Mouse (Mus musculus) stomach, embryonic 14.5 days (tissue): ENCODE data around the gene Abca13. TPM values are rescaled to one million over a fixed set of nuclear protein-coding genes. Genes with fewer than 3 reads are reported as not detected.
"Not testable (repeated sequence)": the region's sequence is repeated elsewhere in the genome, so short reads cannot be mapped to it uniquely, and the experiment has no call there.

Experiments used
- ATAC-seq: fragments of 200-750 bp; cut with Nextera tagmentation; 2 replicates; pipeline ENCODE4 v1.8.0; 2017; ENCODE audit warnings: low read depth, moderate TSS enrichment; ENCODE audit not compliant: insufficient number of reproducible peaks, insufficient read depth, low FRiP score
- H3K27ac ChIP-seq: fragments of 300-500 bp; sonication (generic); 2 replicates; pipeline ENCODE4 v1.5.1; 2014; ENCODE audit warnings: mild to moderate bottlenecking, low read length, moderate library complexity, mixed read lengths
- H3K27me3 ChIP-seq: fragments of 300-500 bp; sonication (generic); 2 replicates; pipeline ENCODE4 v1.6.1; 2014; ENCODE audit warnings: low read length, control low read depth, mixed read lengths; ENCODE audit not compliant: control insufficient read depth, insufficient read depth
- H3K36me3 ChIP-seq: fragments of 300-500 bp; sonication (generic); 2 replicates; pipeline ENCODE4 v1.6.1; 2014; ENCODE audit warnings: mild to moderate bottlenecking, control low read depth, low read length, moderate library complexity, mixed read lengths; ENCODE audit not compliant: control insufficient read depth, insufficient read depth
- H3K4me1 ChIP-seq: fragments of 300-500 bp; sonication (generic); 2 replicates; pipeline ENCODE4 v1.6.1; 2014; ENCODE audit warnings: low read length, control low read depth, mixed read lengths; ENCODE audit not compliant: control insufficient read depth, insufficient read depth
- H3K4me2 ChIP-seq: fragments of 300-500 bp; sonication (generic); replicated peaks from 2 replicates; pipeline ENCODE4 v1.6.1; 2014; ENCODE audit warnings: low read depth, low read length, control low read depth
- H3K4me3 ChIP-seq: fragments of 300-500 bp; sonication (generic); 2 replicates; pipeline ENCODE4 v1.5.1; 2014; ENCODE audit warnings: low read depth, low read length, control low read depth
- H3K9ac ChIP-seq: fragments of 300-500 bp; sonication (generic); replicated peaks from 2 replicates; pipeline ENCODE4 v1.6.1; 2014; ENCODE audit warnings: low read depth, mild to moderate bottlenecking, control low read depth, low read length, moderate library complexity, mixed read lengths
- H3K9me3 ChIP-seq: fragments of 300-500 bp; sonication (generic); 2 replicates; pipeline ENCODE4 v1.6.1; 2016; ENCODE audit warnings: low read depth, low read length, control low read depth; ENCODE audit not compliant: control insufficient read depth
- WGBS: fragments of 180-500 bp; shearing (Covaris S2); extraction: QIAGEN DNeasy Blood & Tissue Kit; methylation state at CpG from one replicate; pipeline ENCODE4 v1.1.7; 2014; 5-methylcytosine and 5-hydroxymethylcytosine counted together
- polyA plus RNA-seq: library from polyadenylated mRNA; unstranded; fragments of >200 nt; fragmentation: Nextera tagmentation; extraction: Ambion mirVana; gene quantifications from 2 replicates; pipeline ENCODE4 v1.2.1, GENCODE M21; 2014

Abca13 gene
- polyA plus RNA-seq, 1 experiment from 2014 or later = 0.03 TPM

DNA sequence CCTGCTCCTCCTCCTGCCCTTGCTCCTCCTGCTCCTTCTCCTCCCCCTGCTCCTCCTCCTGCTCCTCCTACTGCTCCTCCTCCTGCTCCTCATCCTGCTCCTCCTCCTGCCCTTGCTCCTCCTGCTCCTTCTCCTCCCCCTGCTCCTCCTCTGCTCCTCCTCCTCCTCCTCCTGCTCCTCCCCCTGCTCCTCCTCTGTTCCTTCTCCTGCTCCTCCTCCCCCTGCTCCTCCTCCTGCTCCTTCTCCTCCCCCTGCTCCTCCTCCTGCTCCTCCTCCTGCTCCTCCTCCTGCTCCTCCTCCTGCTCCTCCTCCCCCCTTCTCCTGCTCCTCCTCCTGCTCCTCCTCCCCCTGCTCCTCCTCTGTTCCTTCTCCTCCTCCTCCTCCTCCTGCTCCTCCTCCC is 2.3 kb upstream of the Abca13 start:
- H3K27ac ChIP-seq, H3K27me3 ChIP-seq, H3K9ac ChIP-seq, H3K9me3 ChIP-seq, H3K4me2 ChIP-seq, H3K4me3 ChIP-seq, ATAC-seq, H3K36me3 ChIP-seq, H3K4me1 ChIP-seq: not testable (repeated sequence)

DNA sequence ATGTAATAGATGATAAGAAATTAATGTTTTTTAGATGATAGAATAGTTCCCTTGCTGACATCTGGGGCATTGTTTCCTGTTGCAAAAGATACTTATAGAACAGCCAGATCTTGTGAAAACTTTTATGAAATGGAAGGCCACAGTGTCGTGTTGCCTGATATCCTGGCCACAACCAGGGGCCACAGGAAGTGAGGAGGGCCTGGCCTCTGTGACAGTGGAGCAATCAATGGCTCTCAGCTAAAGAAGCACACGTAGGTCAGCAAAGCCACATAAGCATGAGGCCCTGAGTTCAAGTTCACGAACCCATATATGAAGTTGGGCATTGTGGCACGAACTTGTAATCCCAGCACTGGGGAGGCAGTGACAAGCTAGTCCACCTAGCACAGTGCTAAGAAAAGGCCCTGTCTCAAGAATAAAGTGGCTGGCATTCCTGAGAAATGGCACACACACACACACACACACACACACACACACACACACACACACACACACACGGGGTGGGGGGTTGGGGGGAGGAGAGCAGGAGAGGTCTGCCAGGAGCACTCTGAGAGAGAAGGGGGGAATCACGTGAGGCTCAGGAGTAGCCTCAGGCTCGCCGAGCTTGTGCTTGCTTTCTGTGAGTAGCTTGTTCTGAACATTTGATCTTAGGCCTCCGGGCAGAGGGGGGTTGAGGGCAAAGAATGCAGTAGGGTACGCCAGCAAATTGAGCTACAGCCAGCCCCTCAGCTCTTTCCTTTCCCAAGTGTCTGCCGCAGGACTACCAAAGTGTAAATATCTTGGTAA is 779 bp upstream of the Abca13 start:
- Histone ChIP-seq H3K4me2 (no peak overlapping the region), H3K36me3 (no peaks in the 10 kb centered on the region), H3K27me3 (no peaks in the 10 kb centered on the region), H3K9ac (no peak overlapping the region), H3K9me3 (no peaks in the 10 kb centered on the region), H3K4me3 (no peak overlapping the region), H3K4me1 (peaks cover 4% of the 10 kb centered on the region; the same call in 1 of the 2 replicates), H3K27ac (no peak overlapping the region)
- 40% methylated on average over 10 of the region's 11 CpGs for WGBS
- no peak; the same call in 1 of the 2 replicates for ATAC-seq

DNA sequence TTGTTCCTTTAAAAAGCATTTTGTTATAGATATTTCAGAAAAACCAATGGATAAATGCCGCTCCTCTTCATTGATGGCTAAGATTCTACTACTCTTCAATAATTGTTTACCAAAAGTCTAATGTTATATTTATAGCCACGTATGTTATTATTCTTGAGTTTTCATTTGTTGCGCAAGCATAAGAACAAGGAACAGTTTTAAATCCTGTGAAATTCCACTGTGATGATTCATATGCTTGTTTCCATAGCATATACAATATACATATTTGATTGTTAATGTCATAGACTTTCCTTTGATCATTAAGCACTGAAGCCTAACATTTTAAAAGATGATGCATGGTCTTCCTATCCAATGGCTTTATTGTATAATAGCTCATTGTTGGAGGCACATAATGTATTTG is 3.1 kb downstream of the Abca13 start:
- Histone ChIP-seq H3K36me3 (no peaks in the 10 kb centered on the region), H3K4me2 (no peak overlapping the region), H3K27me3 (no peaks in the 10 kb centered on the region), H3K4me3 (no peak overlapping the region), H3K9me3 (no peaks in the 10 kb centered on the region), H3K9ac (no peak overlapping the region), H3K27ac (no peak overlapping the region), H3K4me1 (peaks cover 4% of the 10 kb centered on the region; the same call in 1 of the 2 replicates)
- 91% methylated on average over 3 of the region's 3 CpGs for WGBS
- ATAC-seq = no peak

DNA sequence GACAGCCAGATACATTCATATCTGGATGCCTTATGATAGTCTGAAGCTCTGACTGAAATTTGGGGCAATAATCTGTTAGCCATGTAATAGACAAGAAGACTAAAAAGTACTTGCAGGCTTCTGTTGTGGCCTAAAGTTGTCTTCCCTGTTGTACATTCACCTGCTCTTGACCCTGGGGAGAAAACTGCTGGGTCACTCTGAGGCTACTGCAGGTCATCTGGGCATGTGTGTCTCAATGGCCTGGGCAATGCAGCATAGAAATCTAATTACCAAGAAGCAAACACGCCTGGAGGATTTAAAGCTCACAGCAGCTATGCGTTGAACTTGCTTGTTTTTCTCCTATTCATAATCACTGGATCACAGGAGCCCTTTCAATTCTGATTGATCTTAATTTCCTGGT is 8.1 kb downstream of the Abca13 start:
- Histone ChIP-seq H3K27ac (no peak overlapping the region), H3K9me3 (no peaks in the 10 kb centered on the region), H3K36me3 (no peaks in the 10 kb centered on the region), H3K4me3 (no peak overlapping the region), H3K27me3 (no peaks in the 10 kb centered on the region), H3K9ac (no peak overlapping the region), H3K4me2 (no peak overlapping the region), H3K4me1 (no peaks in the 10 kb centered on the region)
- ATAC-seq = no peak
- WGBS = 62% methylated on average over 2 of the region's 2 CpGs

GRCm38 (mm10) chr11:9210707-9211106 is 19.0 kb downstream of the Abca13 start:
- no peaks in the 10 kb centered on the region for H3K4me1 ChIP-seq
- H3K27ac ChIP-seq = no peak overlapping the region
- no peak overlapping the region for H3K4me2 ChIP-seq
- H3K36me3 ChIP-seq = no peaks in the 10 kb centered on the region
- 62% methylated on average over 8 of the region's 8 CpGs for WGBS
- H3K9me3 ChIP-seq = no peaks in the 10 kb centered on the region
- H3K9ac ChIP-seq = no peak overlapping the region
- H3K27me3 ChIP-seq = no peaks in the 10 kb centered on the region
- no peak overlapping the region for H3K4me3 ChIP-seq
- ATAC-seq = no peak

GRCm38 (mm10) chr11:9213580-9213979 is 21.8 kb downstream of the Abca13 start:
- 77% methylated on average over 9 of the region's 9 CpGs for WGBS
- ATAC-seq = no peak

DNA sequence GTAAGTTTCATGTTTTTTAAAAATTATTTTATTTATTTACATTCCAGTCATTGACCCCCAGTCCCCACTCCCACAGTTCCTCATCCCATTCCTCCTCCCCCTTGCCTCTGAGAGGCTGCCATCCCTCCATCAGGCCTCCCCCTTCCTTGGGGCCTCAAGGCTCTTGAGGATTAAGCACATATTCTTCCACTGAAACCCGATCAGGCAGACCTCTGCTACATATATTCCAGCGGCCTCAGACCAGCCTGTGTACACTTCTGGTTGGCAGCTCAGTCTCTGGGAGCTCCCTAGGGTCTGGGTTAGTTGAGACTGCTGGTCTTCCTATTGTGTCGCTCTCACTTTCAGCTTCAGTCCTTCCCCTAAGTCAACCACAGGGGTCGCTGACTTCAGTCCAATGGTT is 24.5 kb downstream of the Abca13 start:
- no peak overlapping the region for H3K4me2 ChIP-seq
- H3K27ac ChIP-seq = no peak overlapping the region
- H3K9ac ChIP-seq = no peak overlapping the region
- H3K36me3 ChIP-seq = no peaks in the 10 kb centered on the region
- ATAC-seq = peak; percentile 49; the same call in 1 of the 2 replicates
- H3K27me3 ChIP-seq = no peaks in the 10 kb centered on the region
- no peaks in the 10 kb centered on the region for H3K9me3 ChIP-seq
- WGBS = 26% methylated on average over 4 of the region's 4 CpGs
- no peaks in the 10 kb centered on the region for H3K4me1 ChIP-seq
- H3K4me3 ChIP-seq = no peak overlapping the region

More at GRCm38 (mm10) chr11:9213580-9213979, 21.8 kb downstream of the Abca13 start:
- H3K9me3 ChIP-seq = no peaks in the 10 kb centered on the region
- H3K4me1 ChIP-seq = no peaks in the 10 kb centered on the region
- H3K4me3 ChIP-seq = no peak overlapping the region
- no peak overlapping the region for H3K27ac ChIP-seq
- no peak overlapping the region for H3K9ac ChIP-seq
- H3K27me3 ChIP-seq = no peaks in the 10 kb centered on the region
- no peaks in the 10 kb centered on the region for H3K36me3 ChIP-seq
- no peak overlapping the region for H3K4me2 ChIP-seq

- no peak for ATAC-seq
- Histone ChIP-seq H3K4me3 (no peak overlapping the region), H3K9me3 (no peaks in the 10 kb centered on the region), H3K27ac (no peak overlapping the region), H3K4me1 (no peaks in the 10 kb centered on the region), H3K27me3 (no peaks in the 10 kb centered on the region), H3K36me3 (no peaks in the 10 kb centered on the region), H3K4me2 (no peak overlapping the region), H3K9ac (no peak overlapping the region)
- 85% methylated on average over 3 of the region's 3 CpGs for WGBS
Observed at GRCm38 (mm10) chr11:9220501-9220900, 28.8 kb downstream of the Abca13 start.

DNA sequence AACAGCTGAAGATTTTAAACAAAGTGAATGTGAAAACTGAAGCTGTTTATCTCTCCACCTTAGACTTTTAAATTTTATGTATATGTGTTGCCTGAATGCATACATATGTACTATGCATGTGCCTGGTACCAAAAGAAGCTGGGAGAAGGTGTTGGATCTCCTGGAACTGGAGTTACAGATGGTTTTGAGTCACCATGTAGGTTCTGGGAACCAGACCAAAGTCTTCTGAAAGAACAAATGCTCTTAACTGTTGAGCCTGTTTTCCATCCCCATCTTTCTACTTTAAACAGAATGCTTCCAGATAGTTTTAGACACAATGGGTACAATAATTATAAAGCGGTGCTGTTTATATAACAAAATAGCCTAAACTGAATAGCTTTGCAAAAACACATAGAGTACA is 29.9 kb downstream of the Abca13 start:
- Histone ChIP-seq H3K4me2 (no peak overlapping the region), H3K4me3 (no peak overlapping the region), H3K27ac (no peak overlapping the region), H3K9ac (no peak overlapping the region), H3K9me3 (no peaks in the 10 kb centered on the region), H3K36me3 (no peaks in the 10 kb centered on the region), H3K27me3 (no peaks in the 10 kb centered on the region), H3K4me1 (no peaks in the 10 kb centered on the region)
- WGBS = 93% methylated on average over 1 of the region's 1 CpGs
- no peak for ATAC-seq
